Mouse (Mus musculus) right cerebral cortex, adult 18-20 months (tissue): ENCODE results near the gene Vpreb2.
"Not testable (repeated sequence)": the region's sequence is repeated elsewhere in the genome, so short reads cannot be mapped to it uniquely, and the experiment has no call there.

ENCODE experiments used
- DNase-seq: peaks from one replicate; pipeline ENCODE4 v3.0.0; 2022; ENCODE audit warnings: mixed read lengths

The Vpreb2 gene

GRCm38 (mm10) chr16:17980128-17980527, at the start of gene Vpreb2:
TSS of gene Vpreb2 (plus strand) at chr16:17980428.
- no peak for DNase-seq

- DNase-seq = no peak
Observed at GRCm38 (mm10) chr16:17931906-17932460, 48.2 kb upstream of the Vpreb2 start.

GRCm38 (mm10) chr16:17933594-17934444, 46.4 kb upstream of the Vpreb2 start:
- no peak for DNase-seq

- DNase-seq = no peak
Observed at GRCm38 (mm10) chr16:17934445-17934910, 45.8 kb upstream of the Vpreb2 start.

- DNase-seq = no peak
Observed at GRCm38 (mm10) chr16:17936776-17937175, 43.5 kb upstream of the Vpreb2 start.

GRCm38 (mm10) chr16:17938187-17938586, 42.0 kb upstream of the Vpreb2 start:
- no peak for DNase-seq

GRCm38 (mm10) chr16:17938821-17939220, 41.4 kb upstream of the Vpreb2 start:
- DNase-seq = peak; percentile 53

- DNase-seq = no peak
Observed at GRCm38 (mm10) chr16:17939255-17939751, 40.9 kb upstream of the Vpreb2 start.

GRCm38 (mm10) chr16:17943466-17943865, 36.8 kb upstream of the Vpreb2 start:
- DNase-seq = no peak

GRCm38 (mm10) chr16:17945081-17945831, 35.0 kb upstream of the Vpreb2 start:
- no peak for DNase-seq

- no peak for DNase-seq
Observed at GRCm38 (mm10) chr16:17949421-17949877, 30.8 kb upstream of the Vpreb2 start.

- DNase-seq = no peak
Observed at GRCm38 (mm10) chr16:17950068-17950467, 30.2 kb upstream of the Vpreb2 start.

- no peak for DNase-seq
Observed at GRCm38 (mm10) chr16:17951618-17952017, 28.6 kb upstream of the Vpreb2 start.

GRCm38 (mm10) chr16:17956052-17956638, 24.1 kb upstream of the Vpreb2 start:
- not testable (repeated sequence) for DNase-seq

GRCm38 (mm10) chr16:17962091-17962490, 18.1 kb upstream of the Vpreb2 start:
- DNase-seq = no peak

GRCm38 (mm10) chr16:17971853-17972252, 8.4 kb upstream of the Vpreb2 start:
- no peak for DNase-seq

GRCm38 (mm10) chr16:17977840-17978239, 2.4 kb upstream of the Vpreb2 start:
- not testable (repeated sequence) for DNase-seq

- DNase-seq = no peak
Observed at GRCm38 (mm10) chr16:17983201-17983600, 3.0 kb downstream of the Vpreb2 start.

- DNase-seq = no peak
Observed at GRCm38 (mm10) chr16:17984231-17984630, 4.0 kb downstream of the Vpreb2 start.

- DNase-seq = no peak
Observed at GRCm38 (mm10) chr16:17985078-17985477, 4.8 kb downstream of the Vpreb2 start.

- peak; percentile 54 for DNase-seq
Observed at GRCm38 (mm10) chr16:17986456-17987132, 6.4 kb downstream of the Vpreb2 start.

- DNase-seq = no peak
Observed at GRCm38 (mm10) chr16:17987703-17988102, 7.5 kb downstream of the Vpreb2 start.
